Mouse (Mus musculus): ENCODE results near the gene Mkrn2os. TPM values are rescaled to one million over a fixed set of nuclear protein-coding genes. Genes with fewer than 3 reads are reported as not detected.

The Mkrn2os gene
- polyA plus RNA-seq, 1 experiment from 2014 or later: 0.74 TPM

DNA sequence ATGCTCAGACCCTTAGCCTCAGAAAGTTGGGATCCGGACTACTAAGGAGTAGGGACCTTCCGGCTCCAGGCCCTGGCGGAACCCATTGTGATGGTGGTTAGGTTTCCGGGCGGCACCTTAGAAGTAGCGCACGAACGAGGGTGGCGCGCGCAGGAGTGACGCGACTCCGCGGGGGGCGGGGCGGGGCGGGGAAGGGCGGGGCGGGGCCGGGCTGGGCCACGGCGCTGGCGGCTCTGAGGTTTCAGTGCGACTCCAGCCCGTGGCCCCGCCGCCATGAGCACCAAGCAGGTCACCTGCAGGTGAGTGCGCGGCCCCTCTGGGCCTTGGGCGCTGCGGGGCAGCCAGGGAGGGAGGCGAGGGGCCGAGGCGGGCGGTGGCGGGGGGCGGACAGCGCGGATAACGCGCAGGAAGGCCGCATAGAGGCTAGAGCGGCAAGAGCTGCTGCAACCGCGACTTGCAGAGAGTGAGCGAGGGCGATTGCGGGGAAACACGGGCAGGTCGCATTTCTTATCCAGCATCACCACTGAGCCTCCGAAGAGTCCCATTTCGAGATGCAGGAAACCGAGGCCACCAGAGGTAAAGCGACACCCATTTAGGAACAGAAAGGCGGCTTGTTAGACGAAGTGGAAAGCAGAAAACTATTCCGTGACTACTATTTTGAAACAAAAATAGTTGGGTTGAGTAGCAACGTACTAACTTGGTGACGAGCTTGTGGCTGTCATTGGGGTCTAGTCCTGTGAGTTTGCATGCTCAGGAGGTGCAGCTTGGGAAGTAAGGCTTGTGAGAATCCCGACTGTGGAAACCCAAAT lies 9.5 kb upstream of the Mkrn2os start, which contains the start of gene Mkrn2:
Mkrn2 (plus strand) TSS at position 188 of the 809 bp plus-strand sequence.
- no peaks in the 10 kb centered on the region for H3K9me3 ChIP-seq
- H3K36me3 ChIP-seq (replicated peaks): no peaks in the 10 kb centered on the region
- H3K4me2 ChIP-seq: peak within 1 kb of the TSS; percentile 83
- H3K9ac ChIP-seq: peak within 1 kb of the TSS; percentile 72
- H3K4me1 ChIP-seq: peaks cover 13% of the 10 kb centered on the region
- peak within 1 kb of the TSS; percentile 88 for H3K27ac ChIP-seq
- under 1% methylated on average over 60 of the region's 61 CpGs for WGBS
- H3K27me3 ChIP-seq (replicated peaks): no peaks in the 10 kb centered on the region
- peak; percentile 96 for ATAC-seq (replicated peaks)
- H3K4me3 ChIP-seq: peak within 1 kb of the TSS; percentile 85

DNA sequence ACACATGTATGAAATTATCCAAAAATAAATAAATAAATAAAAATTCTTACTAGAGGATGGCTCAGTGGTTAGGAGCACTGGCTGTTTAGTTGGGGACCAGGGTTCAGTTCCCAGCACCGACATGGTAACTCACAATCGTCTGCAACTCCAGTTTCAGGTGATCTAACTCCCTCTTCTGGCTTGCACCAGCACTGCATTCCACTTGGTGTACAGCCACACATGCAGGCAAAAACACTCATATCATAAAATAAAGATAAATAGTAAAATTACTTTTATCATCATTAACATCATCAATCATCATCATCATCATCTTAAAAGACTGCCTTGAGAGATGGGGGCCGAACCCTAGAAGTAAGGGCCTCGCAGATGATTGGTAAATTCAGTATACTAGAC lies 8.9 kb upstream of the Mkrn2os start:
- peak; percentile 49; the same call in 1 of the 2 replicates for ATAC-seq (replicated peaks)
- Histone ChIP-seq H3K36me3 (replicated peaks) (no peaks in the 10 kb centered on the region), H3K27me3 (replicated peaks) (no peaks in the 10 kb centered on the region), H3K9ac (no peak overlapping the region), H3K27ac (no peak overlapping the region), H3K4me3 (peak overlapping the region; percentile 85), H3K4me2 (peak overlapping the region; percentile 83), H3K4me1 (peaks cover 13% of the 10 kb centered on the region), H3K9me3 (no peaks in the 10 kb centered on the region)
- WGBS: 74% methylated on average over 4 of the region's 4 CpGs

DNA sequence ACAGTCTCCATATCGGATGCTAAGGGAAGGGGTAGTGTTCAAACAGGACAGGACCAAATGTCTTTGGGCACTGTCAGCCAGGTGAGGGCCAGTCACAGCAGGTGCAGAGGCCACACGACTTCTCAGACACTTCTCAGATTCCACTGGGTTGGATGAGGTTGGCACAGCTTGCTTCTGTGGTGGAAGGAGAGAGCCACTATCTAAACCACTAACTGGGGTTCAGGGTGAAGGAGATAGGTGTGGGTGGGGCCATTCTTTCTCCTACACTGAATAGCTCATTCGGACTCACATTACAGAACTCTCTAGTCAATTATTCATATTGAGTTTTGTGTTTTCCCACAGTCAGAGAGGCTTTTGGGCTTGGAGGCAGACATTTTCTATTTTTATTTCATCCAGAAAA lies 3.3 kb upstream of the Mkrn2os start:
- ATAC-seq (replicated peaks): no peak

DNA sequence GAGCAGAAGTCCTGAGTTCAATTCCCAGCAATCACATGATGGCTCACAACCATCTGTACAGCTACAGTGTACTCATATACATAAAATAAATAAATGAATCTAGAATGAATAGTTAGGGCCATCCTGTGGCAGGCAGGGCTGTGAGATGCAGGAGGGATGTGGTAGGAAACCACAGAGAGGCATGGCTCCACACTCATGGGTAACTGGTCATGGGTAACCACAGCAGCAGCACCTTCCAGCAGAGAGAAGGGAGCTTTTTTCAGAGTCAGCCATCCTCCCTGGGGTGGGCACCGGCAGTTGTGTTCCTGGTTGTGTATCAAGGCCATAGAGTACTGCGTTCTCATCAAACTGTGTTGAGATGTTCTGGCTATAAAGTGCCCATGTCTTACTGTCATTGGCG lies 2.1 kb upstream of the Mkrn2os start:
- no peak for ATAC-seq (replicated peaks)
- no peaks in the 10 kb centered on the region for H3K36me3 ChIP-seq (replicated peaks)
- WGBS: 85% methylated on average over 3 of the region's 3 CpGs
- H3K27ac ChIP-seq: no peak overlapping the region
- no peak overlapping the region for H3K4me2 ChIP-seq
- no peaks in the 10 kb centered on the region for H3K4me1 ChIP-seq
- no peak overlapping the region for H3K4me3 ChIP-seq
- H3K9ac ChIP-seq: no peak overlapping the region
- H3K27me3 ChIP-seq (replicated peaks): no peaks in the 10 kb centered on the region
- no peaks in the 10 kb centered on the region for H3K9me3 ChIP-seq

More for the DNA sequence above, 3.3 kb upstream of the Mkrn2os start:
- Histone ChIP-seq H3K9me3 (no peaks in the 10 kb centered on the region), H3K27me3 (replicated peaks) (no peaks in the 10 kb centered on the region), H3K27ac (no peak overlapping the region), H3K4me3 (no peak overlapping the region), H3K4me2 (no peak overlapping the region), H3K4me1 (no peaks in the 10 kb centered on the region), H3K36me3 (replicated peaks) (no peaks in the 10 kb centered on the region), H3K9ac (no peak overlapping the region)
- 69% methylated on average over 3 of the region's 3 CpGs for WGBS

DNA sequence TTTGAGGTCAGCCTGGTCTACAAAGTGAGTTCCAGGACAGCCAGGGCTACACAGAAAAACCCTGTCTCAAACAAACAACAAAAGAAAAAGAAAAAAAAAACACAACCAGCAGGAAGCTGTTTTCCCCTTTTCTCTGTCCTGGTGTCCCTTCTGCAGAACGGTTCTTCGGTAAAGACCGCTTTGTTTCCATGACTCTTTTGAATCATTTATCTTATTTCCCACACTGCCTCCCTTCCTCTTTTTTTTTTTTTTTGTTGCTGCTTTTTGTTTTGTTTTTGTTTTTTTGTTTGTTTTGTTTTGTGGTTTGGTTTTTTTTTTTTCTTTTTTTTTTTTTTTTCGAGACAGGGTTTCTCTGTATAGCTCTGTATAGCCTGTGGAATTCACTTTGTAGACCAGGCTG lies 876 bp upstream of the Mkrn2os start:
- no peak for ATAC-seq (replicated peaks)
- 69% methylated on average over 4 of the region's 4 CpGs for WGBS
- H3K9ac ChIP-seq: no peak overlapping the region
- no peak overlapping the region for H3K4me2 ChIP-seq
- no peaks in the 10 kb centered on the region for H3K4me1 ChIP-seq
- H3K4me3 ChIP-seq: no peak overlapping the region
- no peaks in the 10 kb centered on the region for H3K36me3 ChIP-seq (replicated peaks)
- H3K27me3 ChIP-seq (replicated peaks): no peaks in the 10 kb centered on the region
- no peak overlapping the region for H3K27ac ChIP-seq
- H3K9me3 ChIP-seq: no peaks in the 10 kb centered on the region

DNA sequence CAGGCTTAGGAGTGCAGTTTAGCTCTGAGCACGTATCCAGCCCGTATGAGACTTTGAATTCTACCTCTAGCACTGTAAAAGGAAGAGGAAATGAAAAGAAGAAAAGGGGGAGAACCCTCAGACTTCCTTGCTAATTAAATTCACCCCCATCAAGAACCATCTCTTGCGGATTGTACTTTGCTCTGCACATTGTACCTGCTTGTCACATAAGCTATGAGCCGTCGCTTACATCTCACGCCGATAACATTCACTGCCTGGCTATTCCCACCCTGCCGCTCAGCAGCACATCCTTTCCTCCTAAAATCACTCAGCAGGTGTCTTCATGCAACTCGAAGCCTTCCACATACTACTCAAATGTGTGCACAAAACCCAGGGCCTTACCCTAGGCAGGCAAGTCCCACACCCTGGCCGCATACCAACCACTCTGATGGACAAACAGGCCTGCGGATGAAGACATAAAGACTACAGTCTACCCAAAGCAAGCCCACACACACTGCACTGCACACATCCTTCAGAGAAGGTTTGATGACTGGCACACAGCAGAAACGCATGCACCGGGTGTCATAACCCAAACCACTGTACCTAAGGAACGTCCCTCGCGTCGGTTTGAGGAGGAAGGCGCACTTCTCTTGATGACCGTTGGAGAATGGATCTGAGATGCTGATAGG lies 550 bp downstream of the Mkrn2os start:
- Histone ChIP-seq H3K4me2 (no peak overlapping the region), H3K4me3 (no peak overlapping the region), H3K27ac (no peak overlapping the region), H3K9me3 (no peaks in the 10 kb centered on the region), H3K36me3 (replicated peaks) (no peaks in the 10 kb centered on the region), H3K9ac (no peak overlapping the region), H3K4me1 (no peaks in the 10 kb centered on the region), H3K27me3 (replicated peaks) (no peaks in the 10 kb centered on the region)
- WGBS: 85% methylated on average over 19 of the region's 19 CpGs
- no peak for ATAC-seq (replicated peaks)

DNA sequence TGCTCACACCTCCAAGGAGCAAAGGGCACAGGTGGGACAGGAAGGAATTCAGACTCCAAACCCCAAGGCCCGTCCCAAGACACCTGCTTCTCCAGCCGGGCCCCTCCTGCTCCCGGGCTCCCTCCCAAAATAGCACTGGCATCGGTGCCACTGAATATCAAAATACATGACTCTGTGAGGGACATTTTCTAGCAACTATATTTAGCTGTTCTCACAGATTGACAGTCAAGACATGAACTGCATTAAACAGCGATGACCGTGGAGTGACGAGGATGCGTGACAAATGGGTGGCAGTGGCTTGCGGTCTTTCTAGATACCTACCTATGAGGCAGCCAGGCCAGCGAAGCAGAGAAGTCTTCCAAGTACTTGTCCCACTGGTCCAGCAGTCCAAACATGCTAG lies 6.1 kb downstream of the Mkrn2os start:
- no peaks in the 10 kb centered on the region for H3K27me3 ChIP-seq (replicated peaks)
- no peak overlapping the region for H3K4me2 ChIP-seq
- no peak overlapping the region for H3K9ac ChIP-seq
- no peak overlapping the region for H3K27ac ChIP-seq
- 90% methylated on average over 10 of the region's 10 CpGs for WGBS
- H3K36me3 ChIP-seq (replicated peaks): no peaks in the 10 kb centered on the region
- no peak overlapping the region for H3K4me3 ChIP-seq
- no peak for ATAC-seq (replicated peaks)
- H3K9me3 ChIP-seq: no peaks in the 10 kb centered on the region
- H3K4me1 ChIP-seq: no peaks in the 10 kb centered on the region

DNA sequence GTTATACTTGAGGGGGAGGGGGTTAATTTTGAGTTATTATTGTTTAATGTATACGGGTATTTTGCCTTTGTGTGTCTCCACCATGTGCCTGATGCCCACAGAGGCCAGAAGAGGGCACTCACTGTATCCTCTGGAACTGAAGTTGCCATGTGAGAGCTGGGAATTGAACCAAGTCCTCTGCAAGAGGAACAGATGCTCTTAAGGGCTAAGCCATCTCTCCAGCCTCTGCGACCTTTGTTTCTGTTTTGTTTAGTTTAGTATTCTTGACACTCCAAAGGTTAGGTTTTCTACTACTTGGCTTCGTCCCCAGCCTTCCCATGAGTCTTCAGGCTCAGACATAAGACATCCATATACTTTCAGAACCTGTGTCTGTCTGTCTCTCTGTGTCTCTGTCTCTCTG lies 8.2 kb downstream of the Mkrn2os start:
- H3K36me3 ChIP-seq (replicated peaks): 0 out of 2 replicates have a peak, but pooled peaks cover 7% of the 10 kb centered on the region
- no peak overlapping the region for H3K4me3 ChIP-seq
- H3K9me3 ChIP-seq: no peaks in the 10 kb centered on the region
- no peak overlapping the region for H3K27ac ChIP-seq
- no peak overlapping the region for H3K9ac ChIP-seq
- ATAC-seq (replicated peaks): no peak
- WGBS: 82% methylated on average over 3 of the region's 3 CpGs
- H3K4me2 ChIP-seq: no peak overlapping the region
- no peaks in the 10 kb centered on the region for H3K27me3 ChIP-seq (replicated peaks)
- no peaks in the 10 kb centered on the region for H3K4me1 ChIP-seq

DNA sequence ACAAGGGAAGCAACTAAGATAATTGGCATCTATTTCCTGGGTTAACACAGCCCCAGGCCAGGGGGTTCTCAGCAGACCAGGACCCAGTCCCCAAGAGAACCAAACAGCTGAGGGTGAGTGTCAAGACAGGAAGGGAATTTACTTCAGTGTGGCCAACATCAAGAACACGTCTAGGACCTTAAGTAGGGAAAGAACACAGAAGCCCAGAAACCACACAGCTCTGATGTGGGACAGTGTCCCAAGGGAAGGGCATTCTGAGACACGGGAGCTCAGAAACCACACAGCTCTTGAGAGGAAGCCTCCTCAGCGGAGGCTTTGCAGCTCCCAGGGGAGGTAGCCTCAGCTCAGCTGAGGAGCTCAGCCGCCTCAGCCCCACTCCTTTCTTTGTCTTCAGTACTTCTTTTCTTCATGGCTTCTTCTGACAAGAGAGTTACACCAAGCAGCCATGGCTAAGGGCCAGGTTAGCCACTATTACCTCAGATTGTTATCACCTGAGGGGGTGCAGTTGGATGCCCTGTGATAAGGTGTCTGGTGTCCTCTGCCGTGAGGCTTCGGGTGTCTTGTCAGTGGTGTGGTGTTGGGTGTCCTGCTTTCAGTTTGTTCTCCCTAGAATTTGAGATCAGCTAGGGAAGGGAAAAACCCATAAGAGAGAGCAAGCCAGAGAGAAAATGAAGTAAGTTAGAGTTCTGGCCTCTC lies 8.8 kb downstream of the Mkrn2os start:
- no peak overlapping the region for H3K4me3 ChIP-seq
- no peak overlapping the region for H3K9ac ChIP-seq
- ATAC-seq (replicated peaks): no peak
- 81% methylated on average over 6 of the region's 6 CpGs for WGBS
- no peaks in the 10 kb centered on the region for H3K4me1 ChIP-seq
- H3K27me3 ChIP-seq (replicated peaks): no peaks in the 10 kb centered on the region
- H3K4me2 ChIP-seq: no peak overlapping the region
- 0 out of 2 replicates have a peak, but pooled peaks cover 7% of the 10 kb centered on the region for H3K36me3 ChIP-seq (replicated peaks)
- H3K9me3 ChIP-seq: no peaks in the 10 kb centered on the region
- H3K27ac ChIP-seq: no peak overlapping the region

DNA sequence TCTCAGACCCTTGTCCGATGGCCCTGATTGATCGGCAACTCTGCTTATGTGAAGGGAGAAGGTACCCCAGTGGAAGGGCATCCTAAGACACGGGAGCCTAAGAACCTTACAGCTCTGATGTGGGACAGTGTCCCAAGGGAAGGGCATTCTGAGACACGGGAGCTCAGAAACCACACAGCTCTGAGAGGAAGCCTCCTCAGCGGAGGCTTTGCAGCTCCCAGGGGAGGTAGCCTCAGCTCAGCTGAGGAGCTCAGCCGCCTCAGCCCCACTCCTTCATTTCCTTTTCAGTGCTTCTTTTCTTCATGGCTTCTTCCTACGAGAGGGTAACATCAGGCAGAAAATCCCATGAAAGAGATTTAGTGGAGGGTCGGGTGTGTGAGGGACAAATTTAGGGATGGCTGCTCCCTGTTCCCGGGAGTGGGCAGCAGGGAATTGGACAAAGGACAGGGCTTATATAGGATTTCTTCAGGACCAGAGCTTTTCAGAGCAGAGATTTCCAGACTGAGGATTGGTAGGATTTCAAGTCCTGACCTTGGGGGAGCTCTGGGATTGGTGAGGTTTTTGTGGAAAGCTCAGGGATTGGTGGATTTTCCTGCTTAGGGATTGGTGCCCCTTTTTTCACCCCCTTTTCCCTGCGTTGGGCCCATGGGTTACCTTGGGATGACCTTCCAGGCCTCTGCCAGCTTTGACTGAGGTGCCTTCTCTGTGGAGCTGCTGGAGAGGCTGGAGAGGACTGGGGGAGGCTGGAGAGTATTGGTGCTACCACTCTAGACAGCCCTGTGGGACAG lies 9.9 kb downstream of the Mkrn2os start:
- Histone ChIP-seq H3K9ac (no peak overlapping the region), H3K4me2 (no peak overlapping the region), H3K27ac (no peak overlapping the region), H3K36me3 (replicated peaks) (peaks cover 13% of the 10 kb centered on the region; the same call in 1 of the 2 replicates), H3K4me1 (no peaks in the 10 kb centered on the region), H3K27me3 (replicated peaks) (no peaks in the 10 kb centered on the region), H3K9me3 (no peaks in the 10 kb centered on the region), H3K4me3 (no peak overlapping the region)
- ATAC-seq (replicated peaks): no peak
- 71% methylated on average over 10 of the region's 10 CpGs for WGBS

DNA sequence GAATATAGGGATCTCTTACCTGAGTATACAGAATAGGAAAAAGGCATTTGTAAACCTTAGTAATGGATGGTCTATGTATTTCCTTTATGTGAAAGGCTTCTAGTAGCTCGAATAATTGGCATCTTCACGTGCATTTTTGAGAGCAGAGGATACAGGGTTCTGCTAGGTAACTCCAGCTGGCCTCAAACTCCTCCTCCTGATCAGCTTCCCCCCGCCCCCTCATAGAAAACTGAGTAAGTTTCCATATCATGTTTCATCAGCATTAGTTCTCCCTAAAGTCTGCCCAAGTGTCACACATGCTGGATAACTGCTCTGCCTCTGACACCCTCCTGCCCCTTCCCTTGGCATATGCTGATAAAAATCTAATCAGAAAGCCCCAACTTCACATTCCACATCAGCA lies 11.6 kb downstream of the Mkrn2os start:
- no peak for ATAC-seq (replicated peaks)

DNA sequence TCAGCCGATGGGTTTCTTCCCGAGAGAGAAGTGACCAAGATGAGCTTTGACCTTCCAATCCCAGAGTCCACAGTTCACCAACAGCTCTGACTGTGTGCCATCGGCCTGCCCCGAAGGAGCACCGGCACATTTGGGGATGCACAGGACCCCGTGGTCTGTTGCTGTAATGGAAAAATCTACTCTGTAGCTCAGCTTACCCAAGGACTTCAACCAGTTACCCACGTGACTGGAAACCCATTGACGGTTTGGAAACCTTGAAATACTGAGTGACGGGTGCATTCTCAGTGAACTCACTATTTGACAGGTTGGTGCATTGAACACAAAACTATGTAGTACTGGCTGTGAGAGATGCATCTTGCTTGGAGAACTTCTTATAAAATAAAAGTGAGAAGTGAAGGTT lies 14.4 kb downstream of the Mkrn2os start:
- Histone ChIP-seq H3K9ac (no peak overlapping the region), H3K4me3 (no peak overlapping the region), H3K27ac (no peak overlapping the region), H3K27me3 (replicated peaks) (no peaks in the 10 kb centered on the region), H3K4me2 (no peak overlapping the region), H3K4me1 (no peaks in the 10 kb centered on the region), H3K36me3 (replicated peaks) (peaks cover 19% of the 10 kb centered on the region; the same call in 1 of the 2 replicates), H3K9me3 (no peaks in the 10 kb centered on the region)
- no peak for ATAC-seq (replicated peaks)
- 90% methylated on average over 9 of the region's 9 CpGs for whole genome bisulfite sequencing

More for the DNA sequence above, 11.6 kb downstream of the Mkrn2os start:
- Histone ChIP-seq H3K36me3 (replicated peaks) (peaks cover 19% of the 10 kb centered on the region; the same call in 1 of the 2 replicates), H3K27ac (no peak overlapping the region), H3K4me2 (no peak overlapping the region), H3K4me1 (no peaks in the 10 kb centered on the region), H3K27me3 (replicated peaks) (no peaks in the 10 kb centered on the region), H3K4me3 (no peak overlapping the region), H3K9me3 (no peaks in the 10 kb centered on the region), H3K9ac (no peak overlapping the region)
- 89% methylated on average over 3 of the region's 3 CpGs for WGBS

Data from midbrain, embryonic 15.5 days (tissue).